Mouse (Mus musculus) liver, postnatal 0 days (tissue): ENCODE data around the gene Serpini1.

Experiments
- CTCF ChIP-seq: sonication (generic); IDR thresholded peaks from 2 replicates; pipeline ENCODE4 v1.5.1; 2016; ENCODE audit warnings: antibody characterized with exemption, low read depth
- EP300 ChIP-seq: IDR thresholded peaks from 2 replicates; pipeline ENCODE4 v1.6.1; 2016; ENCODE audit warnings: antibody characterized with exemption, low read depth, mild to moderate bottlenecking

- no peak for TF ChIP-seq CTCF
- TF ChIP-seq EP300 = no peak
Measured at GRCm38 (mm10) chr3:75575582-75575981, 18.2 kb downstream of the Serpini1 start.
